Mouse (Mus musculus) liver, embryonic 13.5 days (tissue): ENCODE measurements around the gene Cbx6. TPM values are rescaled to one million over a fixed set of nuclear protein-coding genes. Genes with fewer than 3 reads are reported as not detected.

ENCODE experiments used
- ATAC-seq: fragments of 200-750 bp; cut with Nextera tagmentation; 2 replicates; pipeline ENCODE4 v1.8.0; 2017; ENCODE audit warnings: low read depth, mild to moderate bottlenecking, moderate number of reproducible peaks, moderate library complexity
- DNase-seq: peaks from one replicate; pipeline ENCODE4 v3.0.0; 2022
- H3K27ac ChIP-seq: fragments of 300-500 bp; sonication (generic); 2 replicates; pipeline ENCODE4 v1.5.1; 2015; ENCODE audit warnings: moderate library complexity, mild to moderate bottlenecking, inconsistent platforms
- H3K27me3 ChIP-seq: fragments of 300-500 bp; sonication (generic); 2 replicates; pipeline ENCODE4 v1.6.1; 2015; ENCODE audit warnings: mild to moderate bottlenecking, inconsistent platforms
- H3K36me3 ChIP-seq: fragments of 300-500 bp; sonication (generic); 2 replicates; pipeline ENCODE4 v1.6.1; 2015; ENCODE audit warnings: mild to moderate bottlenecking, inconsistent platforms
- H3K4me1 ChIP-seq: fragments of 300-500 bp; sonication (generic); replicated peaks from 2 replicates; pipeline ENCODE4 v1.6.1; 2015; ENCODE audit warnings: inconsistent platforms
- H3K4me2 ChIP-seq: fragments of 300-500 bp; sonication (generic); 2 replicates; pipeline ENCODE4 v1.6.1; 2015; ENCODE audit warnings: inconsistent platforms, mild to moderate bottlenecking, moderate library complexity
- H3K4me3 ChIP-seq: fragments of 300-500 bp; sonication (generic); replicated peaks from 2 replicates; pipeline ENCODE4 v1.5.1; 2015; ENCODE audit warnings: mild to moderate bottlenecking, inconsistent platforms
- H3K9ac ChIP-seq: fragments of 300-500 bp; sonication (generic); 2 replicates; pipeline ENCODE4 v1.6.1; 2015; ENCODE audit warnings: mild to moderate bottlenecking, inconsistent platforms
- H3K9me3 ChIP-seq: fragments of 300-500 bp; sonication (generic); replicated peaks from 2 replicates; pipeline ENCODE4 v1.6.1; 2016; ENCODE audit warnings: inconsistent platforms
- WGBS: fragments of 180-500 bp; shearing (Covaris S2); methylation state at CpG from one replicate; pipeline ENCODE4 v1.1.7; 2015; ENCODE audit not compliant: insufficient replicate concordance; 5-methylcytosine and 5-hydroxymethylcytosine counted together
- polyA plus RNA-seq: library from polyadenylated mRNA; unstranded; fragments of >200 nt; fragmentation: Nextera tagmentation; extraction: Ambion mirVana; gene quantifications from 2 replicates; pipeline ENCODE4 v1.2.1, GENCODE M21; 2015

The Cbx6 gene
- polyA plus RNA-seq, 1 experiment from 2014 or later = 9.7 TPM

DNA sequence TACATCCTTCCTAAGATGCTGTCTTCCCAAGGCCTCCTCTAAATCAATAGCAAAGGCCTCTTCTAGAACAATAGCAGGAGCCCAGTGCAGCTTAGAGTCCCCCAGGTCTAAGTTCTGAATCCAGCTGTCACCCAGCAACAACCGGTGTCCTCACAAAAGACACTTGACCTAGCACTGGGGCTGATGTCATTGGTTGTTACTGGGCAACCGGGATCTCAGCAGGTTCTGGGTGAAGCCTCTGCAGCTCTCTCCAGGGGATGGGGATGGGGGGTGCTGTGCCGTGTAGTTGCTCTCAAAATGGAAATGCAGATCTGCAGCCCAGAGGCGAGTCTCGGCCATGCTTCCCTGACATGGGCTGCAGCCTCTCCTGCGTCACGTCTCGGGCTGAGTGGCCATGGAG, 46.7 kb downstream of the Cbx6 start:
- Histone ChIP-seq H3K4me3 (no peak overlapping the region), H3K36me3 (no peaks in the 10 kb centered on the region), H3K27me3 (peaks cover 40% of the 10 kb centered on the region), H3K9me3 (no peaks in the 10 kb centered on the region), H3K27ac (no peak overlapping the region), H3K4me1 (no peaks in the 10 kb centered on the region), H3K9ac (no peak overlapping the region), H3K4me2 (no peak overlapping the region)
- 51% methylated on average over 8 of the region's 8 CpGs for WGBS
- no peak for DNase-seq
- no peak for ATAC-seq

- no peak overlapping the region for H3K9ac ChIP-seq
- H3K4me3 ChIP-seq = no peak overlapping the region
- ATAC-seq (no peak), DNase-seq (no peak)
- H3K27ac ChIP-seq = no peak overlapping the region
- no peaks in the 10 kb centered on the region for H3K4me1 ChIP-seq
- 56% methylated on average over 1 of the region's 1 CpGs for WGBS
- H3K27me3 ChIP-seq = peaks cover 23% of the 10 kb centered on the region
- H3K36me3 ChIP-seq = no peaks in the 10 kb centered on the region
- H3K4me2 ChIP-seq = no peak overlapping the region
- H3K9me3 ChIP-seq = no peaks in the 10 kb centered on the region
These were observed 49.4 kb downstream of the Cbx6 start for GRCm38 (mm10) chr15:79785056-79785455.

DNA sequence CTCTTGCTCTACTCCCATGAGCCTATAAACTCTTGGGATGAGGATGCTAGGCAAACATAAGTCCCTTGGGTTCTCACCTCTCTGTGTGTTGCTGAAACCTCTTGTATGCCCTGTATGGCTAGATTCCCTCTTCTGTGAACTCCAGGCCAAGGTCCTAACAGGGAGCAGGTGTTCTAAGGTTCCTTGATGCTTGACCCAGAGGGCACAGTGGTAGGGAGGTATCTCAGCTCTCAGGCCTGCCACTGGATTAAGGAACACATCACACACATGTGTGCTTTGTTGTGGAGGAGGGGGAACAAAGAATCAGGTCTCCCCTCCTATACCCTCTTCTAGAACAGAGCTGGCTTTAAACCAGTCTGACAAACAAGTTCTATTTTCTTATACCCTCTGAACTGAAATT, 56.7 kb downstream of the Cbx6 start, which contains the start of gene Dnal4:
TSS of gene Dnal4 (minus strand) at position 101 of the 400 bp plus-strand sequence.
- no peak within 1 kb of the TSS for H3K9ac ChIP-seq
- no peak for ATAC-seq
- H3K36me3 ChIP-seq = no peaks in the 10 kb centered on the region
- H3K4me1 ChIP-seq = peaks cover 21% of the 10 kb centered on the region
- no peaks in the 10 kb centered on the region for H3K9me3 ChIP-seq
- no peak for DNase-seq
- no peak within 1 kb of the TSS for H3K27ac ChIP-seq
- H3K27me3 ChIP-seq = peaks cover 6% of the 10 kb centered on the region; the same call in 1 of the 2 replicates
- no peak within 1 kb of the TSS for H3K4me2 ChIP-seq
- no peak within 1 kb of the TSS for H3K4me3 ChIP-seq

GRCm38 (mm10) chr15:79775662-79776061, 58.8 kb downstream of the Cbx6 start:
- 52% methylated on average over 7 of the region's 7 CpGs for WGBS
- Histone ChIP-seq H3K27ac (no peak overlapping the region), H3K4me2 (no peak overlapping the region), H3K4me3 (no peak overlapping the region), H3K27me3 (peaks cover 6% of the 10 kb centered on the region; the same call in 1 of the 2 replicates), H3K4me1 (peaks cover 21% of the 10 kb centered on the region), H3K9me3 (no peaks in the 10 kb centered on the region), H3K36me3 (no peaks in the 10 kb centered on the region), H3K9ac (no peak overlapping the region)
- ATAC-seq = no peak
- no peak for DNase-seq

DNA sequence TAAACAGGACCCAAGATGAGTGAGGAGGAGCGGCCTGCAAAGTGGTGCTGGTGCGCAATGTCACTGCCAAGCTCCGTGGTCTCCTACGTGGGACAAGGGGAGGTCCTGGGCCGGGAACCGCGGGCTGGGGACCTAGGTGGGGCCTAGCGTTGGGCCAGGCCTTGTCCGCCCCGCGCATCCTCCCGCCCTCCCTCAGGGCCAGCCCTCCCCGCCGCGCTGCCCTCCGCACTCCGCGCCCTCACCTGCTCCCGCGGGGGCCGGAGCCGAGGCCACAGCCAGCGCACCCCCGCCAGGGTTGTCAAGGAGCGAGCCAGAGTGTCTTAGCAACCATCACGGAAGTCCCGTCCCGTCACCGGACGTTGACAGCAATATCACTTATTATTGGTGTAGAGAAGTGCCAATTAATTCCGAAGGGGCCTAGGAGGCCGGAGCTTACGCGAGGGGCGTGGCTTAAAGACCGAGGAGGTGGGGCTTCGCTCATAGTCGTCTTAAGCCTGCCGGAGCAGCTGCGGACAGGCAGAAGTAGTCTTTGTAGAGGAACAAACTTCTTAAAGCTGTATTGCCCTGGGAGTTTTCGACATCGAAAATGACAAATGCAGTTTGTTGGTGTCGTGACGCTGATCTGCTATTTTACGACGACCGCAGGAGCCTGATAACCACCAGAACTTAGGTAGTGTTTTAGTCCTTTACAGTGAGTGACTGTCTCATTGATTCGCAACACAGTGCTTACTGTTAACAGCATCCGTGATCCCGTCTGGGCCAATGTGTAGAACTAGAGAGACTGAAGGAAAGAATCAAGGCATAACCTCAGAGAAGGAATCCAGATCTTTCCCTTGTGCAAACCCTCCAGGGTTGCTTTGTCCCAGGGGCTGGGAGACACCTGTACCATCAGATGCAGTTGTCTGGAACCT, 60.1 kb downstream of the Cbx6 start:
- Histone ChIP-seq H3K36me3 (no peaks in the 10 kb centered on the region), H3K9me3 (no peaks in the 10 kb centered on the region), H3K4me2 (peak overlapping the region; percentile 81), H3K27me3 (peaks cover 6% of the 10 kb centered on the region; the same call in 1 of the 2 replicates), H3K27ac (peak overlapping the region; percentile 37; the same call in 1 of the 2 replicates), H3K4me3 (peak overlapping the region; percentile 69), H3K9ac (peak overlapping the region; percentile 73), H3K4me1 (peaks cover 21% of the 10 kb centered on the region)
- peak; percentile 99 for ATAC-seq
- DNase-seq = peak; percentile 92
- WGBS = under 1% methylated on average over 50 of the region's 50 CpGs

Other genes with a start within 250 kb of the Cbx6 start
- gene Dmc1, start 229.6 kb downstream of the Cbx6 start, polyA plus RNA-seq = 0.22 and 0.40 TPM in 2 replicates
- gene Fam227a, start 175.7 kb downstream of the Cbx6 start, polyA plus RNA-seq = 0.12 and 0.39 TPM in 2 replicates
- 18.6 and 19.3 TPM in 2 replicates for gene Cby1, start 175.5 kb downstream of the Cbx6 start, polyA plus RNA-seq
- 199 and 225 TPM in 2 replicates for gene Tomm22, start 163.8 kb downstream of the Cbx6 start, polyA plus RNA-seq
- gene Josd1, start 146.8 kb downstream of the Cbx6 start, polyA plus RNA-seq = 20.0 and 21.6 TPM in 2 replicates
- gene Gtpbp1, start 143.8 kb downstream of the Cbx6 start, polyA plus RNA-seq = 32.6 and 36.9 TPM in 2 replicates
- 1.3 and 1.5 TPM in 2 replicates for gene Sun2, start 92.2 kb downstream of the Cbx6 start, polyA plus RNA-seq
- 9.1 and 10.5 TPM in 2 replicates for gene Dnal4, start 56.8 kb downstream of the Cbx6 start, polyA plus RNA-seq
- 0.12 and 0.13 TPM in 2 replicates for gene Nptxr, start 29.9 kb downstream of the Cbx6 start, polyA plus RNA-seq
- not detected in 2 replicates for gene Npcd, start 451 bp downstream of the Cbx6 start, polyA plus RNA-seq
- 41.7 and 53.3 TPM in 2 replicates for gene Apobec3, start 57.0 kb upstream of the Cbx6 start, polyA plus RNA-seq
- 0.89 and 1.4 TPM in 2 replicates for gene Cbx7, start 136.4 kb upstream of the Cbx6 start, polyA plus RNA-seq
- gene Pdgfb, start 180.3 kb upstream of the Cbx6 start, polyA plus RNA-seq = 0.63 and 0.76 TPM in 2 replicates